Mouse (Mus musculus) 3134 (cell line): ENCODE data around the gene Vmn2r55.
"Not testable (repeated sequence)": the region's sequence is repeated elsewhere in the genome, so short reads cannot be mapped to it uniquely, and the experiment has no call there.

Source experiments
- DNase-seq: peaks from one replicate; pipeline ENCODE4 v3.0.0-alpha.2; 2011; ENCODE audit warnings: low spot score; ENCODE audit not compliant: insufficient read length; ENCODE audit errors: extremely low read depth

Gene Vmn2r55

DNA sequence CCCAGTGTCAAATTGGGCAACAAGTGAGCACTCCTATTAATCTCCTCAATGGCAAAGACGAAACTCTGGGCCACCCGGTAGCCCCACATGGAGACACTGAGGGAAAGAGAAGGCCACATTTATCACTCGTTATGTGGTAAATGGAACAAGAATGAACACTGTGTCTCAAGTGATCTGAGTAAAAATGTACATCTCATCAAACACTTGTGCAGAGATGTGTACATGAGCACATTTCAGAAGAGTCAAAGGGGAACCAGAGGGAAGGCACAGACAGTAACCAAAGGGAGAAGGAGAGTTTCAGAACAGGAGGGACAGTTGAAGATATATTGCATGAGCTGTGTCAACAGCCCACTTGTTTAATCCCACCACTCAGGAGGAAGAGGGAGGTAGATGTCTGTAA, at the start of gene Vmn2r55:
Vmn2r55 (minus strand) TSS at position 101 of the 400 bp plus-strand sequence.
- DNase-seq: not testable (repeated sequence)

DNA sequence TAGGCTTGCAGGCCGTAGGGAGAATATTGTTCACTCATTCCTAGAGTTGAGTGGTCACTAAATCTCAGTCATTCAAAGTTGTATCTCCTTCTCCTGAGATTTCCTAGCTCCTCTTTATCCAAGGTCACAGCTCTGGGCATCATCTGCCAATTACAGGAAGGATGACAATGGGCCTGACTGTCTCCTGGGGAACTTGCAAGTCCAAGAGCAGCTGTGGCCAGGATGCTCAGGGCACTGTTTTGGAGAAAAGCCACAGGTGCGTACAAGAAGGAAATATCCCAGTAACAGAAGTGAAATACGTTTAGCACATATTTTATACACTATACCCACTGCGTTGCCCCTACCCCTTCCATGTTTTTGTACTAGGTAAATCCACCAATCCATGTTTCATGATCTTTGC, 44.6 kb downstream of the Vmn2r55 start, which contains the start of gene Vmn2r54:
Vmn2r54 (minus strand) TSS at position 101 of the 400 bp plus-strand sequence.
- not testable (repeated sequence) for DNase-seq

DNA sequence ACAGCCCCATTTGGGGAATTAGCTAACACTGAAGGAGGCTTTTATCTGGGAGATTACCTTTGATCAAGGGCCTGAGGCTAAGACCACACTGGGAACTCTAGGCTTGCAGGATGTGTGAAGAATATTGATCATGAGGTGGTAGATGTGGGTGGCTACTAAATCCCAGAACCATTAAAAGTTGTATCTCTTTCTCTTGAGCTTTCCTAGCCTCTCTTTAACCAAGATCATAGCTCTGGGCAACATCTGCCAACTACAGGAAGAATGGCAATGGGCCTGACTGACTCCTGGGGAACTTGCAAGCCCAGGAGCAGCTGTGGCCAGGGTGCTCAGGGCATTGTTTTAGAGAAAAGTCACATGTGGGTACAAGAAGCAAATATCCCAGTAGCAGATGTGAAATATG, 76.1 kb downstream of the Vmn2r55 start, which contains the start of gene Vmn2r53:
Vmn2r53 (minus strand) TSS at position 101 of the 400 bp plus-strand sequence.
- no peak for DNase-seq
